Mouse (Mus musculus): ENCODE measurements at regions not wholly inside any gene's neighbourhood (a gene's known extent, or its start where the extent isn't known, plus 50 kb on each side); places are given as distances from the start of the nearest gene placed in this dataset.

- no peak for TF ChIP-seq POLR2A (IDR thresholded peaks at IDR 0.05; ENCODE audit: insufficient read depth, low read depth, low read length)
- no peak for TF ChIP-seq CTCF (IDR thresholded peaks at IDR 0.05; ENCODE audit: insufficient read depth, low read depth, low read length)
Measured at GRCm38 (mm10) chr17:31783071-31783470, 72.5 kb downstream of the Sik1 start.

Data from olfactory bulb, adult 2 months (tissue).